Comparison of ENCODE assay signal across 9 mouse cellular contexts in genomic region chr11:4123922-4124321, GRCm38 (mm10). TPM values are rescaled to one million over a fixed set of nuclear protein-coding genes. Genes with fewer than 3 reads are reported as not detected.
DNase-seq lines count a peak whose midpoint lies in the region; ATAC-seq and TF ChIP-seq lines count a peak whose summit lies in the region.
"Had no signal": no experiment of that assay in that cellular context is flagged by ENCODE, and none has a peak within 500 bp of the region (broad histone marks: within the 10 kb centered on the region; RNA-seq: fewer than 3 reads in every experiment).

No protein-coding gene starts in this region.

- H3K9me3 ChIP-seq in lung, postnatal 0 days (ENCODE audit: low read length): no peaks in the 10 kb centered on the region; the same call in 1 of the 2 replicates
- peaks cover 2% of the 10 kb centered on the region; the same call in 1 of the 2 replicates for H3K9me3 ChIP-seq in midbrain, embryonic 10.5 days (replicated peaks)

- no peaks in the 10 kb centered on the region for H3K27me3 ChIP-seq in lung, postnatal 0 days (replicated peaks; ENCODE audit: insufficient read depth, low read length)
- peaks cover 24% of the 10 kb centered on the region for H3K27me3 ChIP-seq in midbrain, embryonic 10.5 days (ENCODE audit: low read depth, poor library complexity, severe bottlenecking)

- TF ChIP-seq EP300 in lung, postnatal 0 days (IDR thresholded peaks at IDR 0.05): no peak

- no peak overlapping the region for H3K4me3 ChIP-seq in lung, postnatal 0 days (ENCODE audit: low read depth, low read length)
- no peak overlapping the region for H3K4me3 ChIP-seq in midbrain, embryonic 10.5 days
- H3K4me3 ChIP-seq: heart, embryonic 13.5 days had no signal

- H3K36me3 ChIP-seq in lung, postnatal 0 days (ENCODE audit: insufficient read depth, low read length): no peaks in the 10 kb centered on the region
- H3K36me3 ChIP-seq in midbrain, embryonic 10.5 days: no peaks in the 10 kb centered on the region
- H3K36me3 ChIP-seq: heart, embryonic 13.5 days had no signal

- H3K4me2 ChIP-seq in lung, postnatal 0 days (replicated peaks; ENCODE audit: low read depth, low read length): no peak overlapping the region
- H3K4me2 ChIP-seq: heart, embryonic 13.5 days had no signal

- intact Hi-C loops in left cerebral cortex, postnatal 4 days (cut with DNase I): no loop called here

- peak; percentile 37 for ATAC-seq in lung, postnatal 0 days

- DNase-seq in adrenal gland, adult 2 months: peak; percentile 28
- DNase-seq in adrenal gland, postnatal 4 days (ENCODE audit: low spot score in 2 of 2): no peak
- DNase-seq in left cerebral cortex, postnatal 4 days: peak; percentile 42
- DNase-seq in left cerebral cortex, adult 8-10 months (ENCODE audit: low spot score in 2 of 2): no peak
- DNase-seq in embryo, embryonic 10 days (ENCODE audit: low spot score): peak; percentile 60
- peak; percentile 69 for DNase-seq in lung, postnatal 0 days (ENCODE audit: low spot score)
- DNase-seq in thymus, postnatal 14 days: peak; percentile 42
- no peak for DNase-seq in midbrain, embryonic 10.5 days (ENCODE audit: low spot score)

- TF ChIP-seq CTCF in lung, postnatal 0 days (IDR thresholded peaks at IDR 0.05): peak; percentile 88

- H3K27ac ChIP-seq in lung, postnatal 0 days (ENCODE audit: low read length): no peak overlapping the region; the same call in 1 of the 2 replicates
- no peak overlapping the region for H3K27ac ChIP-seq in midbrain, embryonic 10.5 days (replicated peaks)
- H3K27ac ChIP-seq: heart, embryonic 13.5 days had no signal

- H3K4me1 ChIP-seq in lung, postnatal 0 days (ENCODE audit: insufficient read depth, low read depth, low read length): no peaks in the 10 kb centered on the region
- peaks cover 5% of the 10 kb centered on the region for H3K4me1 ChIP-seq in midbrain, embryonic 10.5 days

- 63% methylated on average over 5 of the region's 5 CpGs for WGBS in lung, postnatal 0 days
- WGBS in midbrain, embryonic 10.5 days: 69% methylated on average over 5 of the region's 5 CpGs

- no peak overlapping the region for H3K9ac ChIP-seq in lung, postnatal 0 days (replicated peaks; ENCODE audit: low read depth)
- H3K9ac ChIP-seq: heart, embryonic 13.5 days had no signal

RNA-seq across cellular contexts. Expression of gene Sec14l2, which starts 0.7 kb away (rescaled TPM):
- 1 to 10 TPM; 1.8 to 2.2 TPM for total RNA-seq in adrenal gland, adult 2 months (2021)
- 0.59 and 0.71 TPM in 2 replicates for polyA plus RNA-seq in adrenal gland, adult 2 months (2012; rRNA removed)
- 10 to 100 TPM in 1 of 2 experiments, 1 to 10 TPM in 1; 4.4 to 15.0 TPM for total RNA-seq in adrenal gland, postnatal 4 days (2021)
- total RNA-seq in left cerebral cortex, postnatal 4 days (2021): 1 to 10 TPM; 6.8 to 8.3 TPM
- 10 to 100 TPM; 35.3 to 36.8 (median 36.4) TPM for total RNA-seq in left cerebral cortex, adult 8-10 months (2022)
- 6.5 and 7.6 TPM in 2 replicates for polyA plus RNA-seq in lung, postnatal 0 days (2015; fragmentation: Nextera tagmentation; extraction: Ambion mirVana)
- polyA plus RNA-seq in midbrain, embryonic 10.5 days (2016; fragmentation: Nextera tagmentation; extraction: Ambion mirVana): 2.2 and 2.9 TPM in 2 replicates

RNA-seq across cellular contexts. Expression of gene Rnf215, which starts 11.1 kb away (rescaled TPM):
- 10 to 100 TPM; 21.7 to 25.0 TPM for total RNA-seq in adrenal gland, adult 2 months (2021)
- polyA plus RNA-seq in adrenal gland, adult 2 months (2012; rRNA removed): 34.6 and 40.2 TPM in 2 replicates
- total RNA-seq in adrenal gland, postnatal 4 days (2021): 10 to 100 TPM; 32.0 to 34.8 TPM
- total RNA-seq in left cerebral cortex, postnatal 4 days (2021): 10 to 100 TPM; 57.0 to 58.6 TPM
- total RNA-seq in left cerebral cortex, adult 8-10 months (2022): 10 to 100 TPM; 24.8 to 35.0 (median 31.1) TPM
- 57.8 and 59.0 TPM in 2 replicates for polyA plus RNA-seq in lung, postnatal 0 days (2015; fragmentation: Nextera tagmentation; extraction: Ambion mirVana)
- 21.3 and 29.3 TPM in 2 replicates for polyA plus RNA-seq in midbrain, embryonic 10.5 days (2016; fragmentation: Nextera tagmentation; extraction: Ambion mirVana)

RNA-seq across cellular contexts. Expression of gene Mtfp1, which starts 28.7 kb away (rescaled TPM):
- 10 to 100 TPM; 19.3 to 24.2 TPM for total RNA-seq in adrenal gland, adult 2 months (2021)
- polyA plus RNA-seq in adrenal gland, adult 2 months (2012; rRNA removed): 40.4 and 43.8 TPM in 2 replicates
- 10 to 100 TPM; 17.3 to 17.7 TPM for total RNA-seq in adrenal gland, postnatal 4 days (2021)
- total RNA-seq in left cerebral cortex, postnatal 4 days (2021): 10 to 100 TPM; 15.3 to 16.3 TPM
- total RNA-seq in left cerebral cortex, adult 8-10 months (2022): 10 to 100 TPM; 67.7 to 84.0 (median 72.4) TPM
- polyA plus RNA-seq in lung, postnatal 0 days (2015; fragmentation: Nextera tagmentation; extraction: Ambion mirVana): 6.4 and 6.5 TPM in 2 replicates
- polyA plus RNA-seq in midbrain, embryonic 10.5 days (2016; fragmentation: Nextera tagmentation; extraction: Ambion mirVana): 8.1 and 10.3 TPM in 2 replicates

RNA-seq across cellular contexts. Expression of gene Ccdc157, which starts 36.2 kb away (rescaled TPM):
- total RNA-seq in adrenal gland, adult 2 months (2021): 10 to 100 TPM; 10.3 to 13.1 TPM
- polyA plus RNA-seq in adrenal gland, adult 2 months (2012; rRNA removed): 9.3 and 11.3 TPM in 2 replicates
- 10 to 100 TPM; 13.8 to 18.6 TPM for total RNA-seq in adrenal gland, postnatal 4 days (2021)
- total RNA-seq in left cerebral cortex, postnatal 4 days (2021): 10 to 100 TPM; 12.1 to 13.5 TPM
- 10 to 100 TPM; 19.3 to 21.1 (median 19.9) TPM for total RNA-seq in left cerebral cortex, adult 8-10 months (2022)
- 7.3 and 8.2 TPM in 2 replicates for polyA plus RNA-seq in lung, postnatal 0 days (2015; fragmentation: Nextera tagmentation; extraction: Ambion mirVana)
- 6.9 and 8.3 TPM in 2 replicates for polyA plus RNA-seq in midbrain, embryonic 10.5 days (2016; fragmentation: Nextera tagmentation; extraction: Ambion mirVana)

RNA-seq across cellular contexts. Expression of gene Sf3a1, which starts 36.2 kb away (rescaled TPM):
- 10 to 100 TPM; 47.0 to 52.5 TPM for total RNA-seq in adrenal gland, adult 2 months (2021)
- 36.4 and 39.8 TPM in 2 replicates for polyA plus RNA-seq in adrenal gland, adult 2 months (2012; rRNA removed)
- 10 to 100 TPM; 70.4 to 71.6 TPM for total RNA-seq in adrenal gland, postnatal 4 days (2021)
- total RNA-seq in left cerebral cortex, postnatal 4 days (2021): 10 to 100 TPM; 75.5 to 93.4 TPM
- total RNA-seq in left cerebral cortex, adult 8-10 months (2022): 10 to 100 TPM; 57.1 to 70.2 (median 61.6) TPM
- 12.6 and 13.4 TPM in 2 replicates for polyA plus RNA-seq in lung, postnatal 0 days (2015; fragmentation: Nextera tagmentation; extraction: Ambion mirVana)
- polyA plus RNA-seq in midbrain, embryonic 10.5 days (2016; fragmentation: Nextera tagmentation; extraction: Ambion mirVana): 95.2 and 97.1 TPM in 2 replicates

Comparison
In these comparisons a context has a peak if more than half of its experiments do, and no peak if none do; other contexts are left out.
1. DNase-seq: peak in adrenal gland, adult 2 months (single experiment), left cerebral cortex, postnatal 4 days (single experiment), embryo, embryonic 10 days (single experiment), lung, postnatal 0 days (single experiment) and thymus, postnatal 14 days (single experiment); none in adrenal gland, postnatal 4 days (0 of 2), left cerebral cortex, adult 8-10 months (0 of 2) and midbrain, embryonic 10.5 days (single experiment).